Mouse (Mus musculus): Measurements from ENCODE around the gene Ppm1l. TPM values are rescaled to one million over a fixed set of nuclear protein-coding genes. Genes with fewer than 3 reads are reported as not detected.

The Ppm1l gene
- total RNA-seq, 2 experiments from 2014 or later: 49.7 to 54.0 TPM

DNA sequence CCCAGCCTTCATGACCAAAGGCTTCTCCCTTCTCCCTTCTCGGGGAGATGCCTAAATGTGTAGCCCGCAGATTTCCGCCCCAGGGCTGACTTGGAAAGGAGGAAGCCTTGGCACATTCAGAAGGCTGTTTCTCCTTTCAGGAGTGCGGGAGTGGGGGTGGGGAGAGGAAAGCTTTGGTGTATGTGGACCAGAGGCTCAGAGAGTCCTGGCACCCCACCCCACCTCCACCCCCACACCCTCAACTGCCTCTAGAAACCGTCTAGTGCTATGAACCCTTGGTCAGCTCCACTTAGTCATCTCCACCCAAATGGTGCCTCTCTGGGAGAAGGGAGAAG, 282.5 kb downstream of the Ppm1l start:
- DNase-seq: no peak

DNA sequence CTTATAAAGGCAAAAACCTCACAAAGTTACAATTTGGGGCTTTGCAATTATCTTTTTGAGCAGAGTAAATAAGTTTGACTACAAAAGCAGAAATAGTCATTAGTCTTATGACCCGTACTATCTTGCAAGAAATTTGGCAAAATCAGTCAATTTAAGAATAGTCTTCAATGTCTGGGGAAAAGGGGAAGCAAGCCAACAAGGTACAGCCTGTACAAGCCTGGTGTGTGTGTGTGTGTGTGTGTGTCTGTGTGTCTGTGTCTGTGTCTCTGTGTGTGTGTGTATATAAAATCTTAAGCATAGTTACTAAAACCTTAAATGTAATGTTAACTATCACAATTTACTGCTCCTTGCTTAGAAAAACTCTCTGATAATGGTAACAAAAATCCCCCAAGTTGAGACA, 290.3 kb downstream of the Ppm1l start:
- no peak for DNase-seq

GRCm38 (mm10) chr3:69607468-69607867, 290.8 kb downstream of the Ppm1l start:
- no peak for DNase-seq

GRCm38 (mm10) chr3:69607909-69608308, 291.2 kb downstream of the Ppm1l start:
- no peak for DNase-seq

Other genes with a start within 250 kb of the Ppm1l start
- 100 to 1,000 TPM in 1 of 2 experiments, 10 to 100 TPM in 1; 86.8 to 109 TPM for gene Kpna4, start 189.7 kb upstream of the Ppm1l start, total RNA-seq (2021)
- not detected for gene Arl14, start 94.4 kb upstream of the Ppm1l start, total RNA-seq (2021)

Data from layer of hippocampus, postnatal 36 days (tissue).